Mouse (Mus musculus) gastrocnemius, adult 2 months (tissue): ENCODE measurements around the gene Acsl1. TPM values are rescaled to one million over a fixed set of nuclear protein-coding genes. Genes with fewer than 3 reads are reported as not detected.
"Not testable (repeated sequence)": the region's sequence is repeated elsewhere in the genome, so short reads cannot be mapped to it uniquely, and the experiment has no call there.

ENCODE experiments used
- DNase-seq: peaks from one replicate; pipeline ENCODE4 v3.0.0; 2022
- H3K27ac ChIP-seq: fragments of 200-600 bp; 2 replicates; pipeline ENCODE4 v1.8.1; 2022; ENCODE audit warnings: mild to moderate bottlenecking
- H3K4me3 ChIP-seq: fragments of 200-600 bp; 2 replicates; pipeline ENCODE4 v1.8.1; 2022; ENCODE audit warnings: mild to moderate bottlenecking, moderate library complexity
- CTCF ChIP-seq: fragments of 200-600 bp; IDR thresholded peaks from 2 replicates; pipeline ENCODE4 v1.8.1; 2022; ENCODE audit warnings: antibody characterized with exemption, mild to moderate bottlenecking, moderate library complexity
- intact Hi-C: fragments of 180-260 bp; cut with DNase I; formaldehyde crosslinking; loops from one replicate; pipeline ENCODE4 v1.15.1; 2025
- total RNA-seq, 2 experiments: library from RNA; stranded (reverse); gene quantifications; 2 replicates each; pipeline ENCODE4 v1.2.3; 2021

The Acsl1 gene
- total RNA-seq, 2 experiments from 2014 or later: 224 to 367 TPM

DNA sequence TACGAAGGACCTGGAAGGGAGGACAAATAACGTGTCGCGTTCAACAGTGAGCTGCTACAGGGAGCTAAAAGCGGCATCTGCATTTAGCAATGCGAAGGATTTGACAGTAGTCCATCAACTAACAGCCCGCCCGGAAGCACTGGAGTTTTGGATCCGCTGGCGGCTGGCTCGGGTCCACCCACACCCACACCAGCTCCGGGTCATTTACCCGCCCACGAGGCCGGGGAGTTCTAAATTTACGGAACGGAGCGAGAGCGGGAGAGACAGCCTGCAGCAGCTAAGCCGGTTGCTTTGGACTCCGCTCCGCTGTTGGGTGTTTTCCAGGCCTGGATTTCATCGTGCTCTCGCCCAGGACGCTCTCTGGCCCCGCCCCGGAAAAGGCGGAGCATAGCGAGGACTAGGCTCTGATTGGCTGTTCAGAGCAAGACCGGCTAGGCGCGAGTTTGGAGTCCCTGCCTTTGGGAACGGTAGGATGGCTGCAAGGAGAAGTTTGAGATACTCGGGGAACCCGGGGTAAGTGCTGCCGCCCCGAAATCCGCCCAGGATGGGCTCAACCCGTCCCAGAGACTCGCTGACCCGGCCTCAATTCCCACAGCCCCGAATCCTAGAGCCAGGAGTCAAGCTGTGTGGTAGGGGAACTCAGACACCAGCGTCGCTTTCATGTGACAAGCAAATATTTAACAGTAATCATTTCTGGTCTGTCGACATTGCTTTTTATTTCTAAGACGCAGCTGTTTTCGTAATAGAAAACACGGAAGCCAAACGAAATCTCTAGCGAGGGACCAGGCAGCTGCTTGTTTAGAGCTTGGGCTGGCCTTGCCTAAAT lies 81.0 kb downstream of the Acsl1 start, which contains the start of gene Cenpu:
Gene Cenpu, plus strand, starts transcription at position 414 of the 826 bp plus-strand sequence.
- TF ChIP-seq CTCF: 0 out of 2 replicates have a peak, but pooled peaks have one; percentile 2
- Histone ChIP-seq H3K4me3 (peak within 1 kb of the TSS; percentile 80), H3K27ac (peak within 1 kb of the TSS; percentile 90)
- intact Hi-C loops: loop anchor here (5.0 kb wide), 2 partner anchors 65 to 400 kb away; partner anchors contain the start of genes Casp3 and Primpol
- peak; percentile 100 for DNase-seq

DNA sequence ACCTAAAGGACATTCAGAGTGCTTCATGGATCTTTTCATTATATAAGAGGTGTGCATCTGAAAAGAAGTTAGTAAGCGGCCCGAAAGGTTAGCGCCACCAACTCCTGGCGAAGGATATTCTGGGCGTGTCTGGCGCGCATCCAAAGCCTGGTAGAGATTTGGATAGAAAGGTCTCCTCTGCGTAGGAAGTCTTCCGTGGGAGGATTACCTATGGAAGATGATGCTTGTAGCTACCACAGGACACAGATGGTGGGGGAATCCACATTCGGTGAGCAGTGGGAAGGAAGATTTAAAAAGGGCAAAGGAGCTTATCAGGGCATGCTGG lies 81.6 kb downstream of the Acsl1 start:
- intact Hi-C loops: loop anchor here (5.0 kb wide), 2 partner anchors 65 to 400 kb away; partner anchors contain the start of genes Casp3 and Primpol
- Histone ChIP-seq H3K27ac (peak overlapping the region; percentile 70; the same call in 1 of the 2 replicates), H3K4me3 (peak overlapping the region; percentile 80)
- no peak for TF ChIP-seq CTCF
- DNase-seq: no peak

DNA sequence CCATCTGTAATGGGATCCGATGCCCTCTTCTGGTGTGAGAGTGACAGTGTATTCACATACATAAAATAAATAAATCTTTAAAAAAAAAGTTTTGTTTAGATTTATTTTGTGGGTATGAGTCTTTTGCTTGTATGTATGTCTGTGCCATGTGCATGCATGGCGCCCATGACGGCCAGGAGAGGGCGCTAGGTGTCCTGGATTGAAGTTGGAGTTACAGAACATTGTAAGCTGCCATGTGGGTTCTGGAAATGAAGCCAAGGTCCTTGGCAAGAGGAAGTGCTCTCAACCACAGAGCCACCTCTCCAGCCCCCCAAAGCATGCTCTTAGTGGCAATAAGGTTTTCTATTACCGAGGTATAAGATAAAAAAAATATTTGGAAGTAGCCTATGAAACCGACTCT lies 88.6 kb downstream of the Acsl1 start:
- intact Hi-C loops: no loop called here
- Histone ChIP-seq H3K27ac (no peak overlapping the region), H3K4me3 (no peak overlapping the region)
- DNase-seq: peak; percentile 48
- peak; percentile 51 for TF ChIP-seq CTCF

DNA sequence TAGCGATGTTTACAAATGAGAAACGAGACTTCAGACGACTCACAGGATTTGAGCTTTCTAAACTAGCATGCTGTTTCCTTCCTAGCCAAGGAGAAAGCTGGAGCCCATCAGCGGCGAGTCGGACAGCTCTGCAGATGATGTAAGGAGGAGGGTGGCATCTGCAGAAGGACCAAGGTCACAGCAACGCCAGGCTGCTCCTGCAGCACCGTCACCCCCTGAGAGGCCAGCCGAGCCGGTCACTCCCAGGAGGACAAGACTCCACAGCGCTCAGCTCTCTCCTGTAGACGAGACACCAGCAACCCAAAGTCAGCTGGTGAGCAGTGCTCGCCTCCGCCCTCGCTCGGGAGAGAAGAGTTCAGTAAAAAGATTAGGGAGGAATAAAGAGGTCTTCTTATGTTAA lies 91.5 kb downstream of the Acsl1 start:
- Histone ChIP-seq H3K4me3 (no peak overlapping the region), H3K27ac (no peak overlapping the region)
- intact Hi-C loops: no loop called here
- TF ChIP-seq CTCF: no peak
- no peak for DNase-seq

DNA sequence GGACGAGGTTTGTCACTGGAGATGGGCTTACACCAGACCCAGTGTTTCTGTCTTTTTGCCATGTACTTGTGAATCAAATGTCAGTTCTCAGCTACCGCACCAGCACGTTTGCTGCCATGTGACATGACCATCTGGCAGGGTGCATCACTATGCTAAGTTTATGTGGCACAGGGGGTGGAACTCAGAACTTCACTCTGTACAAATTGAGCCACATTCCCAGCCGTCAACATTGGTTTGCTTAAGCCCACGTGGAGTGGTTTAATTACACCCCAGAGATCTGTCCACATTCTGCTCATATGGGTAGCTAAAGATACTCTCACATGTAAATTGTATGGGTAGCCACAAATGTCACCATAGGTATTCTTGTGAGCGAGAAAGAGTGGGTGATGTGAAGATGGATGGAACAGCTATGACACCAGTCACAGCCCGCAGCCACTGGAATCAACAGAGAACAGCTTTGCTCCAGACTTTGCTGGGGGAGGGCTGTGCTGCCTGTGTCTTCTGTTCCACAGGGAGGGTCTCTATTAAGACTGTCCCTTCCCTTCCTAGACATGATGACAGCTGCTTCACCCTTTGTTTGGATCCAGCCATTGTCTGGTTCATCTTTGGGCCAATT lies 96.2 kb downstream of the Acsl1 start:
- Histone ChIP-seq H3K27ac (peak overlapping the region; percentile 31; the same call in 1 of the 2 replicates), H3K4me3 (no peak overlapping the region)
- peak; percentile 70 for DNase-seq
- no peak for TF ChIP-seq CTCF
- intact Hi-C loops: no loop called here

DNA sequence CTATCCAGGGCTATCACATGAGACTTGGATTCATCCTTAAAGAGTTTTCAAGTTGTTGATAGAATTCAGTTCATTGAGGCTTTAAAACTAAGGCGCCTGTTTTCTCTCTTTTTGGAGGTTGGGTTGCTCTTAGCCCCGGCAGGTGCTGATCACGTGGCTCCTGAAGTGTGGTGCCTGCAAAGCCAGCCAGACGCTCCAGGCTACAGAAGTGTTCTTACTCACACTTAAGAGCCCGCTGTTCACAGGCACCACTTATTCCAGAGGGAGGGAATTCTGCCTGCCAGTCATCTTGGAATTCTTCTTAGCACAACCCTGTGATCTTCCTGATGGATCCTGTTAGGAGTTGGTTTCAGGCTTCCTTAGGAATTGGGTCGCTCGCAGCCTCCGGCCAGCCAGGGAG lies 97.1 kb downstream of the Acsl1 start:
- Histone ChIP-seq H3K4me3 (no peak overlapping the region), H3K27ac (no peak overlapping the region)
- no peak for DNase-seq
- TF ChIP-seq CTCF: no peak
- intact Hi-C loops: no loop called here

DNA sequence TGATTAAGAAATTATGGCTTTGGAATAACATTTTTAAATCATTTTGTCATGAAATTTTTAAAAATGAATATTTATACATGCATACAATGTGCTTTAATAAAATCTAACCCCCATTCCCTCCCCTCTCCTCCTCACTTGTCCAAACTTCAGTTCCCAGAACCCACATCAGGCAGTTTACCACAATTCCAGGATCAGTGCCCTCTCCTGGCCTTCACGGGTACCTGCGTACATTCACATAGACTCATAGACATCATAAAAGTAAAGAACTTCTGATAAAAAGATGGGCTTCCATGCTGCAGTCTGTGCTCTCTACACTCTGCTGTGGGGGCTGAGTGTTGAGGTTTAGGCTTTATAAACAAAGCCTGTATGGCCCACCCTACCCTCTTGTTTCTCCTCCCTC lies 98.1 kb downstream of the Acsl1 start:
- intact Hi-C loops: no loop called here
- DNase-seq: no peak
- no peak overlapping the region for H3K4me3 ChIP-seq
- peak; percentile 20; the same call in 1 of the 2 replicates for TF ChIP-seq CTCF
- no peak overlapping the region for H3K27ac ChIP-seq

DNA sequence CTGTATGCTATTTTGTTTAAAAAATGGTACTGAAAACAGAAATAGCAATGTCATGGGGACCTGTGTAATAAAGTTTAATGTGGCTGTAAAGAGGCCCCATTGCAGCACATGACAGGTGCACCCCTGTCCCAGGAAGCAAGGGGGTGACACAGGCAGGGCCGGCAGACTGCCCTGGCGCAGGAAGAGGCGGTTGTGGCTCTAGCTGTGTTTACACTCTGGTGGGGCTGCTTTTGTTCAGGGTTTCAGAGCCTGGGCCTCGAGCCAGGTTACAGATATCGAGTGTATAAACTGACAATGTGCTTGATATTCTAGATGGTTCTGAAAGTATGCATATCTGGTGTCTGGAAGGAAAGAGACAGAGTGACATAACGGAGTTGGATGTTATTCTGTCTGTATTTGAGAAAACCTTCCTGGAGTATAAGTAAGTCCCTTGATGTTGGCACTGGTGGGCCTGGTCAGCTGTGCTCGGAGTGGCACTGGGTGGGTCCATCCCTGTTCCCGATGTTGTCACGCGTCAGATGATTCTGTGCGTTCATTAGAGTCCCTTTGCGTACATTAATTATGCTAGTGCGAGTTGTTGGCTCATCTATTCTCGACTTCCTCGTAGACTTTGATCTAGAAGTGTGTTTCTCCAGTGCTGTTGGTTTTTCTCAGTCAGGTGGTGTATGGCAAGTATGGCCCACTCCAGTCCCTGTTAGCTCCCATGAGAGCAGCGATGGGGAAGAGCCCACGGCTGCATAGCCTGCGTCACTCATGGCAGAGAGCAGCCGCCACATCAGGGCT lies 99.0 kb downstream of the Acsl1 start:
- no peak for DNase-seq
- H3K4me3 ChIP-seq: no peak overlapping the region
- intact Hi-C loops: no loop called here
- H3K27ac ChIP-seq: no peak overlapping the region
- TF ChIP-seq CTCF: no peak

DNA sequence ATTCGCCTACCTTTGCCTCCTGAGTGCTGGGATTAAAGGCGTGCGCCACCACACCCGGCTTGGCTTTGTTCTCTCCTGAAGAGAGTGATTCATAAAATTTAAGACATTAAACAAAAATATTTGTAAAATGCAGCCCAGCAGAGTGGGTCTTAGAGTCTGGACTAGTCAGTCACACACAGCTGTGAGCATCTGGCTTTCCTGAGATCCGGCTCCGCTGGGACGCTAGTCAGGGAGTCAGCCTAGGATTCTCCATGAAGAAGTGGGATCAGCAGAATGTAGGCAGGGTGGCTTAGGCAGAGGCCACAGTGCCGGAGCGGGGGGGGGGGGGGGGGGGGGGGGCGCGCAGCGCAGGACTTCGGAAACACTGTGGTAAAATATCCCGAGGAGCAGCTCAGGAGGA lies 99.8 kb downstream of the Acsl1 start:
- no peak for DNase-seq
- H3K4me3 ChIP-seq: no peak overlapping the region
- intact Hi-C loops: no loop called here
- TF ChIP-seq CTCF: no peak
- H3K27ac ChIP-seq: no peak overlapping the region

DNA sequence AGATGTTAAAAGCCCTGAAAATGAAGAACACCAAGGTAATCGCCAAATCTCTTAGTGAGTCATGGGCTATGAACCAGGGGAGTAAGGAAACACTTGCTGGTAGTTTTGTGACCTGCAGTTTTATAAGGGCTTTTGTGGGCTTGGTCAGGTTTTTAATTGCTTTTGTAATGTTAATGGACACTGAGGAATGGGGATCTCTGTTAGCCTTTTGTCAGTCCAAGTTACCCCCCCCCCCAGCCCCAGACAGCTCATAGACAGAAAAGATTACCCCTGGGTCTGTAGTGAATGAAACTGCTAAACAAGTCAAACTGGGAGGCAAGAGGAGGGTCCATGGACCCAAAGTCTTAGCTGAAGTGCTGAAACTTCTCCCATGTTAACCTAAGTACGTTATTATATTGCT lies 102.6 kb downstream of the Acsl1 start:
- TF ChIP-seq CTCF: no peak
- H3K27ac ChIP-seq: no peak overlapping the region
- DNase-seq: no peak
- H3K4me3 ChIP-seq: no peak overlapping the region
- intact Hi-C loops: no loop called here

DNA sequence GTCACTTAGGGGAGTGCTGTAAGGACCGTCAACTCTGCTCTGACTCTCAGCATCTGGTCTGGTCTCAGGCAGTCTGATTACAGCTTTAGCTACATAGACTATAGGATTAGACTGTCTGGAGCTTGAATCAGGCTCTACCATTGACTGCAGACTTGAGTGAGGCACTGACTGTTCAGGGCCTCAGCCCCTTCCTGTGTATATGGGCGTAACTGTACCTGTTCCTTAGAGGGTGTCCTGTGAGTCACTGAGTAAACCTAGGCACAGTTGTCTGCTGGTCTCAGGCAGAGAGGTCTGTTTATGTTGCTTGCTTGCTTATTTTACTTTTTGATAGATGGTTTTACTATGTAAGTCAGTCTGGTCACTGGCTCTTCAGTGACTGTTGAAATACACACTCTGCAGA lies 103.1 kb downstream of the Acsl1 start:
- H3K4me3 ChIP-seq: no peak overlapping the region
- DNase-seq: no peak
- H3K27ac ChIP-seq: no peak overlapping the region
- TF ChIP-seq CTCF: no peak
- intact Hi-C loops: no loop called here

DNA sequence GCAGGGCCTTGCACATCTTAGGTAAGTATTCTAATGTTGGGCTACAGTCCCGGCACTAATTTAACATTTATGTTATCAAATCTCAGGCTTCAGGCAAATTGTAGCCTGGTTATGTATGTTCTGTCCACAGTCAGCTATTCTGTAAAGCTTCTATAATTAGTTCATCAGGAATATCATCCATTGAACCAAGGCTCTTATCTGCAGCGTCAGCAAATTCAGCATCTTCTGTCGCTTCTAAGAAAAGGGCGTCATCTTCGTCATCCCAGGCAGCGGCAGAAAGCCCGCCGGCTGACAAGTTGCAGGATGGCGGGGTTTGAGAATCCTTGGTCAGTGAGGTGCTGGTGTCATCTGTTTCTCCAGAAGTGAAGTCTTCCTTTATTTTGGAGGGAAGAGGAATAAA lies 108.0 kb downstream of the Acsl1 start:
- no peak overlapping the region for H3K4me3 ChIP-seq
- TF ChIP-seq CTCF: no peak
- intact Hi-C loops: no loop called here
- no peak overlapping the region for H3K27ac ChIP-seq
- no peak for DNase-seq

DNA sequence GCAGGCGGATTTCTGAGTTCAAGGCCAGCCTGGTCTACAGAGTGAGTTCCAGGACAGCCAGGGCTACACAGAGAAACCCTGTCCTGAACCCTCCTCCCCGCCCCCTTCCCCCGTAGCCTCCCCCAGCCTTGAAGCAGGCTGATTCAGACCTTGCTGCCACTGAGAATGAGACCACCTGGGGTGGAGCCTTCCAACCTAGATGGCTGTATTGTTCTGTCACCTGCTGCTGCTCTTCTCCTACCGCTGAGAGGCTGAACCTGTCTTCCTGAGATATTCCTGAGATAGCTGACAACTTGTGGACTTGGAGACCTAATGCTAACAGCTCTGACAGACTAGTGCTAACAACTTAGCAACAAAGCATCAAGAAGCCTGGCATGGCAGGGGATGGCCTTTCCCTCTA lies 113.5 kb downstream of the Acsl1 start:
- H3K4me3 ChIP-seq, DNase-seq, intact Hi-C loops, H3K27ac ChIP-seq: not testable (repeated sequence)
